Mouse (Mus musculus): ENCODE measurements around the gene Phlpp1. TPM values are rescaled to one million over a fixed set of nuclear protein-coding genes. Genes with fewer than 3 reads are reported as not detected.

Gene Phlpp1
- total RNA-seq, 2 experiments from 2014 or later, result 17.8 to 18.6 TPM

- intact Hi-C loops (cut with DNase I), result no loop called here
- no peak for DNase-seq
These were observed 19.1 kb downstream of the Phlpp1 start for GRCm38 (mm10) chr1:106190695-106191094.

- no peak for DNase-seq
These were observed 20.3 kb downstream of the Phlpp1 start for GRCm38 (mm10) chr1:106191885-106192284.

GRCm38 (mm10) chr1:106192864-106193470 is 21.4 kb downstream of the Phlpp1 start:
- intact Hi-C loops (cut with DNase I), result no loop called here
- DNase-seq, result no peak

More at GRCm38 (mm10) chr1:106191885-106192284, 20.3 kb downstream of the Phlpp1 start:
- intact Hi-C loops (cut with DNase I), result no loop called here

GRCm38 (mm10) chr1:106193487-106193886 is 21.9 kb downstream of the Phlpp1 start:
- intact Hi-C loops (cut with DNase I), result no loop called here
- no peak for DNase-seq

GRCm38 (mm10) chr1:106194263-106194662 is 22.7 kb downstream of the Phlpp1 start:
- intact Hi-C loops (cut with DNase I), result no loop called here
- DNase-seq, result no peak

GRCm38 (mm10) chr1:106197991-106198390 is 26.4 kb downstream of the Phlpp1 start:
- intact Hi-C loops (cut with DNase I), result loop anchor here (2.0 kb wide), 1 partner anchor 23 kb away; no protein-coding TSS in a partner anchor
- DNase-seq, result no peak

GRCm38 (mm10) chr1:106199109-106199508 is 27.6 kb downstream of the Phlpp1 start:
- no peak for DNase-seq

GRCm38 (mm10) chr1:106199686-106200085 is 28.1 kb downstream of the Phlpp1 start:
- intact Hi-C loops (cut with DNase I), result loop anchor here (2.0 kb wide), 1 partner anchor 25 kb away; no protein-coding TSS in a partner anchor
- peak; percentile 70 for DNase-seq

More at GRCm38 (mm10) chr1:106199109-106199508, 27.6 kb downstream of the Phlpp1 start:
- intact Hi-C loops (cut with DNase I), result loop anchor here (2.0 kb wide), 1 partner anchor 24 kb away; no protein-coding TSS in a partner anchor

- DNase-seq, result no peak
- intact Hi-C loops (cut with DNase I), result no loop called here
These were observed 29.5 kb downstream of the Phlpp1 start for GRCm38 (mm10) chr1:106201025-106201424.

GRCm38 (mm10) chr1:106201929-106202328 is 30.4 kb downstream of the Phlpp1 start:
- intact Hi-C loops (cut with DNase I), result no loop called here

GRCm38 (mm10) chr1:106203942-106204341 is 32.4 kb downstream of the Phlpp1 start:
- DNase-seq, result no peak
- intact Hi-C loops (cut with DNase I), result no loop called here

More at GRCm38 (mm10) chr1:106201929-106202328, 30.4 kb downstream of the Phlpp1 start:
- DNase-seq, result no peak

- intact Hi-C loops (cut with DNase I), result no loop called here
- peak in 1 of 2 experiments; percentile 20 for DNase-seq
These were observed 32.8 kb downstream of the Phlpp1 start for GRCm38 (mm10) chr1:106204350-106204749.

GRCm38 (mm10) chr1:106208581-106208980 is 37.0 kb downstream of the Phlpp1 start:
- intact Hi-C loops (cut with DNase I), result no loop called here
- DNase-seq, result no peak

- intact Hi-C loops (cut with DNase I), result no loop called here
These were observed 38.9 kb downstream of the Phlpp1 start for GRCm38 (mm10) chr1:106210461-106210860.

GRCm38 (mm10) chr1:106211146-106211545 is 39.6 kb downstream of the Phlpp1 start:
- intact Hi-C loops (cut with DNase I), result no loop called here

More at GRCm38 (mm10) chr1:106210461-106210860, 38.9 kb downstream of the Phlpp1 start:
- DNase-seq, result no peak

GRCm38 (mm10) chr1:106220431-106220830 is 48.9 kb downstream of the Phlpp1 start:
- intact Hi-C loops (cut with DNase I), result no loop called here
- no peak for DNase-seq

More at GRCm38 (mm10) chr1:106211146-106211545, 39.6 kb downstream of the Phlpp1 start:
- no peak for DNase-seq

- intact Hi-C loops (cut with DNase I), result no loop called here
These were observed 49.8 kb downstream of the Phlpp1 start for GRCm38 (mm10) chr1:106221371-106221770.

GRCm38 (mm10) chr1:106221964-106222363 is 50.4 kb downstream of the Phlpp1 start:
- intact Hi-C loops (cut with DNase I), result no loop called here
- no peak for DNase-seq

More at GRCm38 (mm10) chr1:106221371-106221770, 49.8 kb downstream of the Phlpp1 start:
- DNase-seq, result no peak

GRCm38 (mm10) chr1:106226613-106227012 is 55.1 kb downstream of the Phlpp1 start:
- intact Hi-C loops (cut with DNase I), result no loop called here
- no peak for DNase-seq

GRCm38 (mm10) chr1:106230313-106230712 is 58.8 kb downstream of the Phlpp1 start:
- DNase-seq, result no peak
- intact Hi-C loops (cut with DNase I), result loop anchor here (2.0 kb wide), 1 partner anchor 58 kb away; no protein-coding TSS in a partner anchor

- intact Hi-C loops (cut with DNase I), result loop anchor here (2.0 kb wide), 1 partner anchor 59 kb away; no protein-coding TSS in a partner anchor
- DNase-seq, result no peak
These were observed 59.8 kb downstream of the Phlpp1 start for GRCm38 (mm10) chr1:106231345-106231744.
